Mouse (Mus musculus) MN1 (cell line): Measurements from ENCODE around the gene Khk.

Experiments used
- DNase-seq: peaks from one replicate; pipeline ENCODE4 v3.0.0-alpha.2; 2016; ENCODE audit warnings: low spot score

The Khk gene

DNA sequence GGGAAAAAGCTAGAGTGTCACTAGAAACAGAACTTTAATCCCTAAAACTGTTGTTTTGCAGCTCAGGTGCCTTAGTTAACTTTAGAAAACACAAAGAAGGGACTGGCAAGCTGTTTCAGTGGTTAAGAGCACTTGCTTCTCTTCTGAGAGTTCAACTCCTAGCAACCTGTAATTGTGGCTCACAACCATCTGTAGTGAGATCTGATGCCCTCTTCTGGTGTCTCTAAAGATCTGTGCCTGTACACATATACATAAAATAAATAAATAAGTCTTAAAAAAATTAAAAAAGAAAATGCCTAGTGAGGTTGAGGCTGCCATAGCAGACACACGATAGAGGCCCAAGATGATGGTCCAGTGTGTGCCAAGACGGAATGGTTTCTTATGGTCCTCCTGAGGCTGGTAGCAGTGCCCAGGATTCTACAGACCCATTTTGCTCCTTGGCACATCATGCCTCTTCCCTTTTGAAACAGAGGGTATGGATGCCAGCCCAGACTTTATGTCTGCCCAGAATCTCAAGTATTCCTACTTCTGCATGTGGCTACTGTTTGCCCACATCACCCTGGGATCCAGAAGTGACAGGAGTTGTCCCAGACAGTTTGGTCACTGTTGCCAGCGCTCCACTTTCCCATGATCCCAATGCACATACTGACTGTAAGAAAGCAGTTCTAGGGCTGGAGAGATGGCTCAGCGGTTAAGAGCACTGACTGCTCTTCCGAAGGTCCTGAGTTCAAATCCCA is 13.7 kb downstream of the Khk start:
- no peak for DNase-seq

DNA sequence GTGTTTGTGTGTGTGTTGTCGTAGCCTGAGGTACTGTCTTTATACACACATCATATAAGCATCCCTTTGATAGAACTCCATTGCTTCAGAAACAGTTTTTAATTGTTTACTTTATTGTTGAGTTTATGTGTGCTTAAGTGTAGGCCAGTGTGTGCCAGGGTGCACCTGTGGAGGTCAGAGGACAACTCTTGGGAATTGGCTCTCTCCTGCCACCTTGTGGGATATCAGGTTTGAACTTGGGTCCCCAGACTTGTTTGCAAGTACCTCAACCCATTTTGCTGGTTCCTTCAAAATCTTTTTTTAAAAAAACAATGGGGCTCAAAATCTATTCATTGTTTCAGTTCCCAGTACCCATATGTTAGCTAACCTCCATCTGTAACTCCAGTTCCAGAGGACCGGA is 21.8 kb downstream of the Khk start:
- DNase-seq: peak; percentile 32

DNA sequence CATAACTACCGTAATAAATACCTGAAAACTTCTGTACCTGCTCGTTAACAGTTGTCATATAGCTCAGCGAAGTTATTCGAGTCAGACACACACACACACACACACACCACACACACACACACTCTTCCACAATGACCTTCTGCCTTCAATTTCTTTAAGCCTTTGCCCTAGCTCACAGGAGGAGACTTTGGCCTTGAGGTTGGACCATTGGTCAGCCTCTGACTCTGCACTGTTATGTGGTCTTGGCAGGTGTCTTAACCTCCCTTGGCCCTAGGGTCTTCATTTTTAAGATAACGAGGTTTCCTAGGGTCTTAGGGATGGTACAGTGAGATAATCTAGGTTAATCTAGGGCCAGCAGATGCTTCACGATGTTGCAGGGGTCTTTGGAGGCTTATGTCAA is 23.1 kb downstream of the Khk start:
- no peak for DNase-seq

DNA sequence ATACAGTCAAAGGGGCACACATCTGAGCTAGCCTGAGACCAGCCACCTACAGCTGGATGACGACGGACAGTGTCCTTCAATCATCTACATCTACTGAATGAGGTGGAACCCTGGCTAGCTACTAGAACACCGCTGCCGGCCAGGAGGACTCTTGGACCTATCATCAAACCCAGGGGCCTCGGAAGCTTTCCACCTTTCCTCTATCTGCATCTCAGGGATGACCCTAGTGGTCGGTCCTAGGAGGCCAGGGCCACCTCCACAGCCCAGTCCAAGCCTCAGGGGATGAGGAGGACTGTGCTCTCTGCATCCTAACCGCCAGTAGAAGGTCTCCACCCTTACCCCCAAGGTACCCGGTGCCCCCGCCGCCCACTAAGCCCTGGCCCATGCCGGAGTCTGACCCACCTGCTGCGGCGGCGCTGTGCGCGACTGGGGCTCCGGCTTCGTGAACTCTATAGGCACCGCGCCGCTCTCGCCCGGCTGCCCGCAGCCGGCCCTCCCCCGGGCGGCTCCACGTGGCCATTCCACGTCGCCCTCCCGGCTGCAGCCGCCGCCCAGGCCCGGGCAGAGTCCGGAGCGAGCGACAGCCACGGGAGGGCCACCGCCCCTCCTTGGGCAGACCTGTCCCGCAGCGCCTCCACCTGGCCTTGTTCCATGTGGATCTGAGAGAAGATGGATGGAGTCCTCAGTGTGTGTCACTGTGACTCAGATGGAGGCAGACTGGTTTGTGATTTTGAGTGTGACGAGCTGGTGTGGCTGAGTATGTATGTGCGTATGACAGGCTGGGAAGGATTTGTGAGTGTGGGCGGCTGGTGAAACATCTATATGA is 23.9 kb downstream of the Khk start, which contains the start of gene Cgref1:
TSS of gene Cgref1 (minus strand) at position 636 of the 826 bp plus-strand sequence.
- DNase-seq: peak; percentile 78

DNA sequence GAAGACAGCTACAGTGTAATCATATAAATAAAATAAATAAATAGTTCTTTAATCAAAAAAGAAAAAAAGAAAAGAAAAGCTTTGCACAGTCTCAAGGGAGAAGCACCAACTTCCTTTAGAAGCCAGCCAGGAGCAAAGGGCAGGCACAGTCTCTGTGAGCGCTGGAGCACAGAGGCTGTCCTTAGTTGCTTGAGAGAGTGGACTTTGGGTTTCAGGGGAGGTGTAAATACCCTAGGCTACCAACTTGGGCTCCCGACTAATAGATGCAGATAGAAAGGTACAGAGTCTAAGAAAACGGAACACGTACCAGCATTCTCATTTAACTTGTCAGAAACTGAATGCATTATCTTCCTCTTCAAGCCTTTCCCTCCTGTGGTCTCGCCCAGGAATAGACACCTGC is 27.4 kb downstream of the Khk start:
- DNase-seq: no peak

DNA sequence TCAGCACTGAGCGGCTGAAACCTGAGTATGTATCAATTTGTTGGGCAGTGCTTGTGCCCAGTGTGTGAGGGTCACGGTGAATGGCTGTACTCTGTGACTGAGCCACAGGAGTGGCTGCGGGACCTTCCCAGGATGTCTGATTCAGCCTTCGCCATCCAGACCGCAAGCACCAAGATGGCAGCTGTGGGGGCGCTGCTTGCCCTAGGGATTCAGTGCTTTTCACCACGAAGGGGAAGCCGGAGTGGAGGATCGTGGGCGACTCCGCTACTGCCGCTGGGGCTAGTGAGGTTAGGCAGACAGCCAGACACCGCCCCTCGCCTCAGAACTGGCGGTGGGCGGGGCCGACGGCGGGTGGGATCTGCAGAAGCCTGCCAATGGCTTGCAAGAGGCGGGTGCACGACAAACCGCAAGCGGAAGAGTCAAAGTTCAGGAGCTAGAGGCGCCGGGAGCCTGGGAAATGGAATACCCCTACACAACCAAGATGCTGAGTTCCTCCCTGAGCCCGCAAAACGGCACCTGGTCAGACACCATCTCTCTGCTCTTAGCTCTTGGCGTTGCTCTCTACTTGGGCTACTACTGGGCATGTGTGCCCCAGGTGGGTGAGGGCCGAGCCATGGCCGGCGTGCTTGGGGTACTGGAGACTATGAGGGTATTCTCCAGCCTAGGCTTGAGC is 28.6 kb downstream of the Khk start:
- DNase-seq: peak; percentile 85

DNA sequence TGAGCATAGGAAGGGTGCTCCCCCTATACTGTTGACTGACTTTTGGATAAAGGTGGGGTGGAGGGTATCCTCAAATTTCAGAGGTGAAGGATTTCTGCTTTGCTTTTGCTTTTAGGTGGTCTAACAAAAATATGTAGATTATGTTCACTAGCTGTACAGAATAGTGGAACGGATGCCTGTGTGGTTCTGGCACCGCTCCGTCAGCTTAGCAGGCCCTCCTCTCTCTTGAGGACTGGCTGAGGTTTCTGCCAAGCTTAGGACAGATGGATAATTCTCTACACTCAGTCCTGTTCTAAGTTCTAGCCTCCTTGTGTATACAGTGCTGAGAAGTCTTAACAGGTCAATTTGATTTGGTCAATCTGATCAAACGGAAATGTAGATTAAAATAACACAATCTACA is 29.2 kb downstream of the Khk start:
- DNase-seq: no peak

DNA sequence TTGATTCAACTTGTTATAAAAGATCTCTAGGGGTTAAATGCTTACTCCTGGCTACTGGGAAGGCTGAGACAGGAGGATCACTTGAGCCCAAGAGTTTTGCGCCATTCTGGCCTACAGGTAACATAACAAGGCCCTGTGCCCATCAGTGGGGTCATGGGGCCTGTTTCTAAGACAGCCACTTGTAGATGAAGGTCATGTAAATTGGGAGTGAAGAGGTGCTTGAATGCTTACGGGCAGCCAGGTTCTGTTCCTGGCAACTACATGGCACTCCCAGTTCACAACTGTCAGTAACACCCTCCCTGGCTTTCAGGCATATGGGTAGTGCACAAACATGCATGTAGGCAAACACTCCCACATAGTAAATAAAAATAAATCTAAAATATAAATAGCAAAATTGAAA is 29.7 kb downstream of the Khk start:
- no peak for DNase-seq

GRCm38 (mm10) chr5:30951706-30952105 is 30.5 kb downstream of the Khk start:
- DNase-seq: no peak

- no peak for DNase-seq
These were observed 31.3 kb downstream of the Khk start for GRCm38 (mm10) chr5:30952551-30952950.

DNA sequence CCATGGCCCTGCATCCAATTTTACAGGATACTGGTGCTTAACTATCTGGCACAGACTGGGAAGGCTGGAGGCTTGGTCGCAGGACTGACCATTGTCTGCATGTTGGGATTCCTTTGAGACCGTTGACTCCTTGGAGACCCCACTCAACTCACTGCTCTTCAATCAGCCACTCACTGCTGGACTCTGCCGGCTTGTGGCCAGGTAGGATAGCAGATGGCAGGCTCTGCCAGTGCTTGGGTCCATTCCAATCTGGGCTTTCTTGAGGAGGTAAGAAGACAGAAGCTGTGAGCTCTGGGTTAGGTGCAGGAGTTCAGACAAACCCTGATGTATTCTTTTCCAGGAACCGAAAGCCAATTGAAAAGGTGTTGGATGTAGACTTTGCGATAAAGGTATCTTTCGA is 32.8 kb downstream of the Khk start:
- DNase-seq: no peak

DNA sequence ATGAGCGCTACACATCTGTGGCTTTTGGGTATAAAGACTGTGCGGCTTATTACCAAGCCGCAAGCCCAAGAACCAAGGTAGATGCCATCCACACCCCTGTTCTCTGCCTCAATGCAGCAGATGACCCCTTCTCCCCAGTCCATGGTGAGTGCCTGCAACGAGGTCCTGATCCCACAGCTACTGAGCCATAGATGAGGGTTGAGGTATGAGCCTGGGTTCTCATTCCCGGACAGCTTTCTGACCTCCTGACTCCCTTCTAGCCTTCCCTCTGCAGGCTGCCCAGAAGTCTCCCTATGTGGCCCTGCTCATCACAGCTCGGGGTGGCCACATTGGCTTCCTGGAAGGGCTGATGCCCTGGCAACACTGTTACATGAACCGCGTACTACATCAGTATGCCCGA is 33.3 kb downstream of the Khk start:
- no peak for DNase-seq

- DNase-seq: no peak
These were observed 34.5 kb downstream of the Khk start for GRCm38 (mm10) chr5:30955751-30956150.

DNA sequence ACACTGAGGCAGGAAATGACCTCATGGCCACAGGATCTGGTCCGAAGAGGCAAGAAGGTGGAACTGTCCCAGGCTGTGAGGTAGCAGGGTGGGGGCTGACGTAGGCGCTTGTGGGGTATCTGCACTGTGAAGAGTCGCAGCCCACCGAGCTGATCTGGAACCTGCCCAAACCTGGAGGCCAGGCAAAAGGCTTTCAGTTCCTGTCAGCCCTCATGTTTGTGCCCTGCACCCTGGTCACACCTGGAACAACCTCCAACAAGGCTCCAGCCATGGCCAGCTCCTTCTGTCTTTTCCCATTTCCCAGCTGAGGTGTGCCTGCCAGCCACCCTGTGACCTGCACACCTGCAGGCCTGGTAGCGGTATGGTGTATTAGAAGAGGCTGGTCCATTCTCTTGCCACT is 36.7 kb downstream of the Khk start:
- no peak for DNase-seq

DNA sequence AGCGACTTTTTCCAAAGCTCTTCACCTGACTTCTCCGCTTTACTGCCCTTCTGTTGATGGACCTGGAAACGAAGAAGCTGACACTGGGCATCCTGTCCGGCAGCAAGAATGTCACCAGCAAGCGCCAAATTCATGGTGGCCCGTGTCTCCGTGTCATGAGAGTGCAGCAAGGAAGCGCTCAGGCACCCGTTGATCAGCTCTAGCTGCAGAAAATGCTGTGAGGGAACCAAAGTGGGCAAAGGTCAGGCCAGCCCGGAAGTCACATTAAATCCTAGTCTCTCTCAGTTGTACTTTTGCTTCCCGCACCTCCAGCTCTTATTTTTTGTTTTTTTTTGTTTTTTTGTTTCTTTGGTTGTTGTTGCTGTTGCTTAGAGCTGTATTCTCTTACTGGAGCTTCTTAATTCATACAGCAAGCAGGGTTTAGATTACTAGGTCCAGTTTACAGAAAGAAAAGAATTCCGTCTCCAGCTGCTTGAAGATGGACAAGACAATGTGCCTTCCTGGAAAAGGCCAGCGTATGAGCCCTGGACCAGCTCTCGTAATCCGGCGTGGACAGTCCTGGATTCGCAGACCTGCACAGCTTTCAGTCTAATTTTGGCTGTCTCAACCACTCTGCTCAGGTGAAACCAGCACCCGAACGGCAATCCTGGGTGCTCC is 38.1 kb downstream of the Khk start:
- peak; percentile 21 for DNase-seq

GRCm38 (mm10) chr5:30959966-30960501 is 38.8 kb downstream of the Khk start, which contains the start of gene Preb:
Gene Preb (minus strand): TSS chr5:30960361.
- peak; percentile 96 for DNase-seq

GRCm38 (mm10) chr5:30960814-30961213 is 39.6 kb downstream of the Khk start:
- no peak for DNase-seq

DNA sequence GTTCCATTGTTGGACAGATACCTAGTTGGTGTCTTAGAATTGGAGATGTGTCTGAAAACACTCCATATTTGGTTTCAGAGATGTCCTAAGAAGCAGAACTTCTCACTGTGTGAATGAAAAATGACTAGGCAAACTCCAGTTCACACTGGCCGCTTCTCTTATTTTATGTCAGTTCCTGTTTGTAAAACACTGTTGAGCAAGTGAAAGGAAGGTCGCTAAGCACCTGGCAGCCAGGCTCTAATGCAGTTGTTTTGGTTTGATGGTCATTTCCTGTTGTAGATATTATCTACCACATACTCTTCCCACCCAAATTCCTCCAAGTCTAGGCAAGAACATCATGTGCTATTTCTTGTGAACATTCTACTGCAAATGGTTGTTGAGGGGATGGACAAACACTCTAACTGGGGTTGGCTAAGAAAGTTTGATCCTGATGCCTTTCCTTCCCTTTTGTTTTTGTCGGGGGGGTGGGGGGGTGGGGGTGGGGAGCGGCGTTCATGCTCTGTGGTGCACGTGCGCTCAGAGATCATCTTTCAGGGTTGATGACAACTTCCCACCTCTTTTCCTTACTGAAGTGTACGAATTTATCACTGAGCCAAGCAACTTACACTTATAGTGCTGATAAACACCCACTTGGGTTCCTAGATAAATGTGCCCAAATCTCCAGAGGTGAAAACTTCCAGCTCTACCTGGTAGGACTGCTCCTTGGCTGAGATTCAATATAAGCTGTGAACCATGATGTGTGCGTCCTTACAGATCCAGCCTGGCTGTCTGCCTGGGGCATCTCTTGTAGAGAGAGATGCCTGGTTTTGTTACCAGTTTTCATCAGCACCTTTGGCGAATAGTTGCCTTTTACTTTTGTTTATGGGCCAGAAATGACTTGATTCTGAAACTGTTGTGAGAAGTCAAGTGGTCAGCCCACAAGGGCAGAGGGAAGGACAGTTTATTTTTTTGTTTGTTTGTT is 40.6 kb downstream of the Khk start:
- DNase-seq: no peak

DNA sequence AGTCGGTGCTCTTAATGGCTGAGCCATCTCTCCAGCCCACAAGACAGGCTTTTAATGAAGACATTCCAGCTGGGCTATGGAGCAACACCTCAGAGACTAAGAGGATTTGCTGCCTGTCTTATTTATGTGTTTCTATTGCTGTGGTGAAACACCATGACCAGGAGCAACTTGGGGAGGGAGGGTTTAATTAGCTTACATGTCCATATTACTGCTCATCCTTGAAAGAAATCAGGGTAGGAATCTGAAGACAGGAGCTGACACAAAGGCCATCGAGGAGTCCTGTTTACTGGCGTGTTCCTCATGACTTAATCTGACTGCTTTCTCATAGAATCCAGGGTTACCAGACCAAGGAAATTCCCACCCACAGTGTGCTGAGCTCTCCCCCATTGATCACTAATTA is 42.7 kb downstream of the Khk start:
- DNase-seq: no peak

DNA sequence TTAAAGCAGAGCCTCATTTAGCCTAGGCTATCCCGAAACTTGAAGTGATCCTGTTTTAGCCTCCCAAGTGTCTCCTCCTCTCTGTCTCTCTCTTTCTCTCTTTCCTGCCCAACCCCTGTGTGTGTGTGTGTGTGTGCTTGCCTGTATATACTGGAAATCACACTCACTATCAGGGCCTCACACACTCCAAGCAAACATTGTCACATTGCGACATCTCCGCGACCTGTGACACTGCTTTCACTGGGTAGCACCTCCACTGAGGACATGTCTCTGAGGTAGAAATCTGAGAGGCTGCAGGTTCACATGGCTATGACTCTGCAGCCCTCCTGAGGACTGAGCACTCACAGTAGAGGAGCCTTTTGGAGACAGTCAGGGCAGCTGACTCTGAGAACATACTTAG is 45.0 kb downstream of the Khk start:
- DNase-seq: no peak

- DNase-seq: no peak
These were observed 47.2 kb downstream of the Khk start, which contains the start of gene Tcf23 for GRCm38 (mm10) chr5:30968416-30968815. Gene Tcf23 (plus strand): TSS chr5:30968662.
